Mouse (Mus musculus): Measurements from ENCODE around the gene Adipoq. TPM values are rescaled to one million over a fixed set of nuclear protein-coding genes. Genes with fewer than 3 reads are reported as not detected.

Adipoq gene
- polyA plus RNA-seq, 2 experiments = not detected

- peaks cover 43% of the 10 kb centered on the region for H3K36me3 ChIP-seq (replicated peaks; ENCODE audit: control insufficient read depth, insufficient read depth, low read depth)
Observed at GRCm38 (mm10) chr16:23124398-23124797, 21.9 kb upstream of the Adipoq start.

GRCm38 (mm10) chr16:23127311-23127672, 19.0 kb upstream of the Adipoq start:
- 0% methylated on average over 4 of the region's 4 CpGs for WGBS (ENCODE audit: insufficient replicate concordance)
- H3K27me3 ChIP-seq (ENCODE audit: control insufficient read depth, insufficient read depth, low read length) = no peaks in the 10 kb centered on the region
- H3K36me3 ChIP-seq (replicated peaks; ENCODE audit: control insufficient read depth, insufficient read depth, low read depth) = peaks cover 19% of the 10 kb centered on the region
- H3K4me3 ChIP-seq (ENCODE audit: insufficient read depth in 1 of 2, low read depth in 2 of 2, low read length in 2 of 2) = peak overlapping the region; percentile 76 to 94
- H3K4me1 ChIP-seq (replicated peaks; ENCODE audit: control insufficient read depth in 2 of 2, insufficient read depth in 2 of 2, low read length in 1 of 2) = peaks cover 10 to 12% of the 10 kb centered on the region in 2 experiments; a peak in 3 of 4 replicates
- ATAC-seq (ENCODE audit: insufficient read depth) (peak; percentile 50), DNase-seq (ENCODE audit: low read depth in 3 of 3, low spot score in 3 of 3) (no peak)
- H3K9me3 ChIP-seq (ENCODE audit: control insufficient read depth, low read length) = no peaks in the 10 kb centered on the region
- H3K9ac ChIP-seq (replicated peaks) = peak overlapping the region; percentile 95
- peak overlapping the region; percentile 97 for H3K27ac ChIP-seq
- H3K4me2 ChIP-seq (ENCODE audit: low read depth) = peak overlapping the region; percentile 97
- TF ChIP-seq EP300 (IDR thresholded peaks at IDR 0.05; ENCODE audit: low read depth) (no peak), CTCF (IDR thresholded peaks at IDR 0.05; ENCODE audit: low read depth) (no peak)

More at GRCm38 (mm10) chr16:23124398-23124797, 21.9 kb upstream of the Adipoq start:
- no peak for TF ChIP-seq CTCF (IDR thresholded peaks at IDR 0.05; ENCODE audit: low read depth)
- no peak for TF ChIP-seq EP300 (IDR thresholded peaks at IDR 0.05; ENCODE audit: low read depth)
- H3K4me3 ChIP-seq (ENCODE audit: insufficient read depth in 1 of 2, low read depth in 2 of 2, low read length in 2 of 2) = no peak overlapping the region
- H3K27me3 ChIP-seq (ENCODE audit: control insufficient read depth, insufficient read depth, low read length) = no peaks in the 10 kb centered on the region
- no peak overlapping the region for H3K9ac ChIP-seq (replicated peaks)
- no peaks in the 10 kb centered on the region for H3K9me3 ChIP-seq (ENCODE audit: control insufficient read depth, low read length)
- WGBS (ENCODE audit: insufficient replicate concordance) = 79% methylated on average over 4 of the region's 4 CpGs
- H3K27ac ChIP-seq = no peak overlapping the region
- peaks cover 10 to 12% of the 10 kb centered on the region in 2 experiments; a peak in 3 of 4 replicates for H3K4me1 ChIP-seq (replicated peaks; ENCODE audit: control insufficient read depth in 2 of 2, insufficient read depth in 2 of 2, low read length in 1 of 2)
- H3K4me2 ChIP-seq (ENCODE audit: low read depth) = no peak overlapping the region
- ATAC-seq (ENCODE audit: insufficient read depth) (no peak), DNase-seq (ENCODE audit: low read depth in 3 of 3, low spot score in 3 of 3) (no peak)

GRCm38 (mm10) chr16:23127673-23128375, 18.5 kb upstream of the Adipoq start, which contains the start of gene Rfc4:
TSS of gene Rfc4 (minus strand) at chr16:23127737.
- Histone ChIP-seq H3K27ac (peak within 1 kb of the TSS; percentile 97), H3K4me2 (ENCODE audit: low read depth) (peak within 1 kb of the TSS; percentile 97)
- peak; percentile 97 for ATAC-seq (ENCODE audit: insufficient read depth)

DNA sequence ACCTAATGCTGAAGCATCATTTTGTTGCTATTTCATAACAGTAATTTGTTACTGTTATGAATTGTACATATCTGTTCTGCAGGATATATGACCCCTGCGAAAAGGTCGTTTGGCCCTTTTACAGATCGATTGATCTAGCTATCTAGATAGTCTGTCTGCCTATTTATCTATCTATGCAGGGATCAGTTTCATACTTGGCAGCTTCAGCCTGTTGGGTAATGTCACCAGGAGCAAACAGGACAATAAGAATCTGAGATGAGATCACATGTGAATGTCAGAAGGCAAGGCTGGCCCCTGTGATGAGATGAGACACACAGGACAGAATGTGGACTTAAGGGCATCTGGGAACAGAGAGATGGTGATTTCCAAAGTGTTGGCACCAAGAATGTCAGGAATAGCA, 16.0 kb upstream of the Adipoq start:
- Histone ChIP-seq H3K27me3 (ENCODE audit: control insufficient read depth, insufficient read depth, low read length) (no peaks in the 10 kb centered on the region), H3K9ac (replicated peaks) (no peak overlapping the region), H3K36me3 (replicated peaks; ENCODE audit: control insufficient read depth, insufficient read depth, low read depth) (peaks cover 2% of the 10 kb centered on the region; the same call in 1 of the 2 replicates), H3K27ac (no peak overlapping the region), H3K4me1 (replicated peaks; ENCODE audit: control insufficient read depth in 2 of 2, insufficient read depth in 2 of 2, low read length in 1 of 2) (peaks cover 10 to 12% of the 10 kb centered on the region in 2 experiments; a peak in 3 of 4 replicates), H3K9me3 (ENCODE audit: control insufficient read depth, low read length) (no peaks in the 10 kb centered on the region), H3K4me2 (ENCODE audit: low read depth) (no peak overlapping the region), H3K4me3 (ENCODE audit: insufficient read depth in 1 of 2, low read depth in 2 of 2, low read length in 2 of 2) (no peak overlapping the region)
- DNase-seq (ENCODE audit: low read depth in 3 of 3, low spot score in 3 of 3) = no peak
- 74% methylated on average over 3 of the region's 3 CpGs for WGBS (ENCODE audit: insufficient replicate concordance)
- ATAC-seq (ENCODE audit: insufficient read depth) = no peak
- no peak for TF ChIP-seq CTCF (IDR thresholded peaks at IDR 0.05; ENCODE audit: low read depth)
- TF ChIP-seq EP300 (IDR thresholded peaks at IDR 0.05; ENCODE audit: low read depth) = no peak

More at GRCm38 (mm10) chr16:23127673-23128375, 18.5 kb upstream of the Adipoq start, which contains the start of gene Rfc4:
- TF ChIP-seq EP300 (IDR thresholded peaks at IDR 0.05; ENCODE audit: low read depth) = no peak
- peak; percentile 51 for TF ChIP-seq CTCF (IDR thresholded peaks at IDR 0.05; ENCODE audit: low read depth)
- H3K4me1 ChIP-seq (replicated peaks; ENCODE audit: control insufficient read depth in 2 of 2, insufficient read depth in 2 of 2, low read length in 1 of 2) = peaks cover 10 to 12% of the 10 kb centered on the region in 2 experiments; a peak in 3 of 4 replicates
- H3K4me3 ChIP-seq (ENCODE audit: insufficient read depth in 1 of 2, low read depth in 2 of 2, low read length in 2 of 2) = peak within 1 kb of the TSS; percentile 76 to 94
- H3K9ac ChIP-seq (replicated peaks) = peak within 1 kb of the TSS; percentile 95
- under 1% methylated on average over 51 of the region's 51 CpGs for WGBS (ENCODE audit: insufficient replicate concordance)
- no peaks in the 10 kb centered on the region for H3K27me3 ChIP-seq (ENCODE audit: control insufficient read depth, insufficient read depth, low read length)
- H3K36me3 ChIP-seq (replicated peaks; ENCODE audit: control insufficient read depth, insufficient read depth, low read depth) = peaks cover 15% of the 10 kb centered on the region
- H3K9me3 ChIP-seq (ENCODE audit: control insufficient read depth, low read length) = no peaks in the 10 kb centered on the region
- DNase-seq (ENCODE audit: low read depth in 3 of 3, low spot score in 3 of 3) = peak; percentile 78 to 85 (median 79)

GRCm38 (mm10) chr16:23132336-23132735, 14.0 kb upstream of the Adipoq start:
- no peak for TF ChIP-seq EP300 (IDR thresholded peaks at IDR 0.05; ENCODE audit: low read depth)
- no peak for TF ChIP-seq CTCF (IDR thresholded peaks at IDR 0.05; ENCODE audit: low read depth)
- no peak for DNase-seq (ENCODE audit: low read depth in 3 of 3, low spot score in 3 of 3)
- no peaks in the 10 kb centered on the region for H3K27me3 ChIP-seq (ENCODE audit: control insufficient read depth, insufficient read depth, low read length)
- no peak for ATAC-seq (ENCODE audit: insufficient read depth)
- H3K4me3 ChIP-seq (ENCODE audit: insufficient read depth in 1 of 2, low read depth in 2 of 2, low read length in 2 of 2) = no peak overlapping the region
- no peaks in the 10 kb centered on the region for H3K9me3 ChIP-seq (ENCODE audit: control insufficient read depth, low read length)
- WGBS (ENCODE audit: insufficient replicate concordance) = 77% methylated on average over 1 of the region's 1 CpGs
- H3K9ac ChIP-seq (replicated peaks) = no peak overlapping the region
- no peak overlapping the region for H3K27ac ChIP-seq
- H3K4me2 ChIP-seq (ENCODE audit: low read depth) = no peak overlapping the region
- H3K36me3 ChIP-seq (replicated peaks; ENCODE audit: control insufficient read depth, insufficient read depth, low read depth) = no peaks in the 10 kb centered on the region
- peaks cover 4 to 7% of the 10 kb centered on the region in 2 experiments; a peak in 3 of 4 replicates for H3K4me1 ChIP-seq (replicated peaks; ENCODE audit: control insufficient read depth in 2 of 2, insufficient read depth in 2 of 2, low read length in 1 of 2)

Measured in liver, embryonic 14.5 days (tissue).